Mouse (Mus musculus) forebrain, embryonic 14.5 days (tissue): ENCODE results near the gene Olfr1044. TPM values are rescaled to one million over a fixed set of nuclear protein-coding genes. Genes with fewer than 3 reads are reported as not detected.

Source experiments
- ATAC-seq: fragments of 200-750 bp; cut with Nextera tagmentation; 2 replicates; pipeline ENCODE4 v1.8.0; 2017; ENCODE audit warnings: mild to moderate bottlenecking, moderate library complexity
- DNase-seq: peaks from one replicate; pipeline ENCODE4 v3.0.0-alpha.2; 2015; ENCODE audit warnings: low spot score
- H3K27ac ChIP-seq: fragments of 300-500 bp; sonication (generic); 2 replicates; pipeline ENCODE4 v1.5.1; 2014; ENCODE audit warnings: low read depth, mild to moderate bottlenecking, control low read depth, low read length, moderate library complexity
- H3K27me3 ChIP-seq: fragments of 300-500 bp; sonication (generic); replicated peaks from 2 replicates; pipeline ENCODE4 v1.6.1; 2014; ENCODE audit warnings: low read length, control low read depth, mixed read lengths; ENCODE audit not compliant: control insufficient read depth, insufficient read depth
- H3K36me3 ChIP-seq: fragments of 300-500 bp; sonication (generic); 2 replicates; pipeline ENCODE4 v1.6.1; 2014; ENCODE audit warnings: low read length, control low read depth; ENCODE audit not compliant: control insufficient read depth, insufficient read depth
- H3K4me1 ChIP-seq: fragments of 300-500 bp; sonication (generic); 2 replicates; pipeline ENCODE4 v1.6.1; 2014; ENCODE audit warnings: antibody characterized with exemption, low read length, control low read depth; ENCODE audit not compliant: control insufficient read depth, insufficient read depth
- H3K4me2 ChIP-seq: fragments of 300-500 bp; sonication (generic); 2 replicates; pipeline ENCODE4 v1.6.1; 2014; ENCODE audit warnings: mild to moderate bottlenecking, control low read depth, low read length
- H3K4me3 ChIP-seq: fragments of 300-500 bp; sonication (generic); 2 replicates; pipeline ENCODE4 v1.5.1; 2014; ENCODE audit warnings: low read depth, low read length, control low read depth
- H3K9ac ChIP-seq: fragments of 300-500 bp; sonication (generic); 2 replicates; pipeline ENCODE4 v1.6.1; 2014; ENCODE audit warnings: mild to moderate bottlenecking, low read length, control low read depth, moderate library complexity
- H3K9me3 ChIP-seq: fragments of 300-500 bp; sonication (generic); replicated peaks from 2 replicates; pipeline ENCODE4 v1.6.1; 2016; ENCODE audit warnings: low read length, control low read depth, mixed read lengths; ENCODE audit not compliant: control insufficient read depth
- WGBS: fragments of 180-500 bp; shearing (Covaris S2); extraction: QIAGEN DNeasy Blood & Tissue Kit; methylation state at CpG from one replicate; pipeline ENCODE4 v1.1.7; 2014; 5-methylcytosine and 5-hydroxymethylcytosine counted together
- polyA plus RNA-seq: library from polyadenylated mRNA; unstranded; fragments of >200 nt; fragmentation: Nextera tagmentation; extraction: Ambion mirVana; gene quantifications from 2 replicates; pipeline ENCODE4 v1.2.1, GENCODE M21; 2014

Gene Olfr1044
- polyA plus RNA-seq, 1 experiment from 2014 or later = not detected

GRCm38 (mm10) chr2:86146632-86147031 is 31.0 kb downstream of the Olfr1044 start, which contains the start of gene Olfr1040:
Gene Olfr1040, minus strand, starts transcription at chr2:86146732.
- DNase-seq = no peak
- WGBS = 90% methylated on average over 1 of the region's 1 CpGs
- H3K27me3 ChIP-seq = no peaks in the 10 kb centered on the region

GRCm38 (mm10) chr2:86135828-86136227 is 41.8 kb downstream of the Olfr1044 start, which contains the start of gene Olfr1039:
Gene Olfr1039, minus strand, starts transcription at chr2:86135928.
- H3K9ac ChIP-seq = no peak within 1 kb of the TSS
- no peak within 1 kb of the TSS for H3K4me3 ChIP-seq
- ATAC-seq (no peak), DNase-seq (no peak)
- WGBS = 93% methylated on average over 1 of the region's 1 CpGs
- no peaks in the 10 kb centered on the region for H3K27me3 ChIP-seq
- no peaks in the 10 kb centered on the region for H3K36me3 ChIP-seq
- no peaks in the 10 kb centered on the region for H3K9me3 ChIP-seq
- H3K27ac ChIP-seq = no peak within 1 kb of the TSS
- no peak within 1 kb of the TSS for H3K4me2 ChIP-seq
- H3K4me1 ChIP-seq = no peaks in the 10 kb centered on the region

More at GRCm38 (mm10) chr2:86146632-86147031, 31.0 kb downstream of the Olfr1044 start, which contains the start of gene Olfr1040:
- Histone ChIP-seq H3K9me3 (no peaks in the 10 kb centered on the region), H3K4me1 (no peaks in the 10 kb centered on the region), H3K27ac (no peak within 1 kb of the TSS), H3K9ac (no peak within 1 kb of the TSS), H3K4me2 (no peak within 1 kb of the TSS), H3K4me3 (no peak within 1 kb of the TSS), H3K36me3 (no peaks in the 10 kb centered on the region)
- ATAC-seq = no peak

Other genes with a start within 250 kb of the Olfr1044 start
- not detected in 2 replicates for gene Olfr1028, start 227.4 kb downstream of the Olfr1044 start, polyA plus RNA-seq
- gene Olfr1029, start 203.9 kb downstream of the Olfr1044 start, polyA plus RNA-seq = not detected in 2 replicates
- not detected in 2 replicates for gene Olfr1030, start 198.5 kb downstream of the Olfr1044 start, polyA plus RNA-seq
- gene Olfr1031, start 187.5 kb downstream of the Olfr1044 start, polyA plus RNA-seq = not detected in 2 replicates
- not detected in 2 replicates for gene Olfr1032, start 172.3 kb downstream of the Olfr1044 start, polyA plus RNA-seq
- gene Olfr1033, start 157.2 kb downstream of the Olfr1044 start, polyA plus RNA-seq = not detected in 2 replicates
- gene Olfr1034, start 132.0 kb downstream of the Olfr1044 start, polyA plus RNA-seq = not detected in 2 replicates
- gene Olfr1036, start 103.8 kb downstream of the Olfr1044 start, polyA plus RNA-seq = not detected in 2 replicates
- gene Olfr1037, start 90.4 kb downstream of the Olfr1044 start, polyA plus RNA-seq = not detected in 2 replicates
- gene Olfr1039, start 41.9 kb downstream of the Olfr1044 start, polyA plus RNA-seq = not detected in 2 replicates
- not detected in 2 replicates for gene Olfr1040, start 31.1 kb downstream of the Olfr1044 start, polyA plus RNA-seq
- gene Olfr1042, start 16.0 kb downstream of the Olfr1044 start, polyA plus RNA-seq = not detected in 2 replicates
- not detected in 2 replicates for gene Olfr1043, start 10.3 kb downstream of the Olfr1044 start, polyA plus RNA-seq
- not detected in 2 replicates for gene Olfr52, start 7.9 kb upstream of the Olfr1044 start, polyA plus RNA-seq
- gene Olfr1045, start 25.2 kb upstream of the Olfr1044 start, polyA plus RNA-seq = not detected in 2 replicates
- gene Olfr1046, start 41.5 kb upstream of the Olfr1044 start, polyA plus RNA-seq = not detected in 2 replicates
- gene Olfr1047, start 53.6 kb upstream of the Olfr1044 start, polyA plus RNA-seq = not detected in 2 replicates
- not detected in 2 replicates for gene Olfr1048, start 62.5 kb upstream of the Olfr1044 start, polyA plus RNA-seq
- gene Olfr1049, start 80.5 kb upstream of the Olfr1044 start, polyA plus RNA-seq = not detected in 2 replicates
- gene Olfr1051, start 101.3 kb upstream of the Olfr1044 start, polyA plus RNA-seq = not detected in 2 replicates
- not detected in 2 replicates for gene Olfr1052, start 114.6 kb upstream of the Olfr1044 start, polyA plus RNA-seq
- not detected in 2 replicates for gene Olfr1053, start 137.5 kb upstream of the Olfr1044 start, polyA plus RNA-seq
- gene Olfr1054, start 157.6 kb upstream of the Olfr1044 start, polyA plus RNA-seq = not detected in 2 replicates
- gene Olfr1055, start 172.5 kb upstream of the Olfr1044 start, polyA plus RNA-seq = not detected in 2 replicates
- not detected in 2 replicates for gene Olfr1056, start 184.6 kb upstream of the Olfr1044 start, polyA plus RNA-seq
- not detected in 2 replicates for gene Olfr1057, start 200.6 kb upstream of the Olfr1044 start, polyA plus RNA-seq
- not detected in 2 replicates for gene Olfr1058, start 210.7 kb upstream of the Olfr1044 start, polyA plus RNA-seq
- gene Olfr1061, start 236.2 kb upstream of the Olfr1044 start, polyA plus RNA-seq = not detected in 2 replicates
- gene Olfr1062, start 248.9 kb upstream of the Olfr1044 start, polyA plus RNA-seq = not detected in 2 replicates